Mouse (Mus musculus) hindbrain, embryonic 11.5 days (tissue): ENCODE measurements around the gene Slc7a1. TPM values are rescaled to one million over a fixed set of nuclear protein-coding genes. Genes with fewer than 3 reads are reported as not detected.

Experiments
- ATAC-seq: fragments of 200-750 bp; cut with Nextera tagmentation; 2 replicates; pipeline ENCODE4 v1.8.0; 2017; ENCODE audit warnings: mild to moderate bottlenecking, moderate TSS enrichment, moderate library complexity; ENCODE audit not compliant: low FRiP score
- DNase-seq: peaks from one replicate; pipeline ENCODE4 v3.0.0-alpha.2; 2015; ENCODE audit warnings: low spot score
- H3K27ac ChIP-seq: fragments of 300-500 bp; sonication (generic); 2 replicates; pipeline ENCODE4 v1.5.1; 2014; ENCODE audit warnings: mild to moderate bottlenecking, low read depth, low read length
- H3K27me3 ChIP-seq: fragments of 300-500 bp; sonication (generic); 2 replicates; pipeline ENCODE4 v1.6.1; 2014; ENCODE audit warnings: mild to moderate bottlenecking, low read length, moderate library complexity, mixed read lengths; ENCODE audit not compliant: control insufficient read depth, insufficient read depth
- H3K36me3 ChIP-seq: fragments of 300-500 bp; sonication (generic); 2 replicates; pipeline ENCODE4 v1.6.1; 2014; ENCODE audit warnings: mild to moderate bottlenecking, low read length, moderate library complexity, mixed read lengths; ENCODE audit not compliant: control insufficient read depth, insufficient read depth
- H3K4me1 ChIP-seq: fragments of 300-500 bp; sonication (generic); replicated peaks from 2 replicates; pipeline ENCODE4 v1.6.1; 2014; ENCODE audit warnings: low read length, mixed read lengths; ENCODE audit not compliant: control insufficient read depth, insufficient read depth
- H3K4me2 ChIP-seq: fragments of 300-500 bp; sonication (generic); replicated peaks from 2 replicates; pipeline ENCODE4 v1.6.1; 2014; ENCODE audit warnings: mild to moderate bottlenecking, low read depth, low read length
- H3K4me3 ChIP-seq: fragments of 300-500 bp; sonication (generic); 2 replicates; pipeline ENCODE4 v1.5.1; 2014; ENCODE audit warnings: low read depth, low read length
- H3K9ac ChIP-seq: fragments of 300-500 bp; sonication (generic); 2 replicates; pipeline ENCODE4 v1.6.1; 2014; ENCODE audit warnings: low read depth, low read length
- H3K9me3 ChIP-seq: fragments of 300-500 bp; sonication (generic); 2 replicates; pipeline ENCODE4 v1.6.1; 2016; ENCODE audit warnings: low read length; ENCODE audit not compliant: control insufficient read depth
- WGBS: fragments of 180-500 bp; shearing (Covaris S2); extraction: QIAGEN DNeasy Blood & Tissue Kit; methylation state at CpG from one replicate; pipeline ENCODE4 v1.1.7; 2014; 5-methylcytosine and 5-hydroxymethylcytosine counted together
- polyA plus RNA-seq: library from polyadenylated mRNA; unstranded; fragments of >200 nt; fragmentation: Nextera tagmentation; extraction: Ambion mirVana; gene quantifications from 2 replicates; pipeline ENCODE4 v1.2.1, GENCODE M21; 2014

The Slc7a1 gene
- 16.9 and 20.9 TPM in 2 replicates for polyA plus RNA-seq

DNA sequence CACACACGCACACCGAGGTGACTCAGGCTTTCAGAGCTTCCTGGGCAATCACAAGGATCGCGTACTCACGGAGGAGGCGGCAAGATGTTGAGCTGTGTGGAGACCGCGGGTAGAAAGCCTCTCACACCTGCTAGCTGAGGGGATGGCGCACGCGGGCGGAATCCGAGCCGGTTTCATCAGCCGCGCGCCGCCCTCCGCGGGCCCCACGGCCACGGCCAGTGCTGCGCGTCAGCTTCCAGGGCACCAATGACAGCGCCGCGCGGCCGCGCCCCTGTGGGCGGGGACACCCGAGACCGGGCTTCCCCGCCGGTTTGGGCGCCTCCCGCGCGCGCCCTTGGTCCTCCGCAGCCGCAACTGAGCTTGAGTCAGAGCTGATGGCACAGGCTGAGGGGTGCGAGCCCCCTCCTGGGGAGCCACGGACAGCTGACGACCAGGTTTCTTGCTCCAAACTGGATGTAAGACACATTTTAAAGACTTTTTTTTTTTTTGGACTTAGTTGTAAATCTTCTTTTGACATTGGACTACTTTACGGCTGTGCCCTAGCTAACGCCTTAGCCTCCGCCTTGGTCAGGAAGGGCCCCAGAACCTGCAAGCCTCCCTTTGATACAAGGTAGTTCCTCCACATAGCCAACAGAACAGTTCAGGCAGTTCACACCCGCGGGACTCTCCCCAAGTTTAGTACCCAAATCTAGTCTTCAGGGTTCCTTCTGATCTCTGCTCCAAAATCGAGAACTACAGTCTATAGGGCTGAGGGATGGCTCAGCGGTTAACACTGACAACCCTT, at the start of gene Slc7a1:
Gene Slc7a1 (minus strand): TSS at position 245 of the 784 bp plus-strand sequence.
- H3K4me2 ChIP-seq, result peak within 1 kb of the TSS; percentile 99
- H3K9ac ChIP-seq, result peak within 1 kb of the TSS; percentile 76
- H3K27me3 ChIP-seq, result no peaks in the 10 kb centered on the region
- ATAC-seq (peak; percentile 91), DNase-seq (peak; percentile 85)
- no peaks in the 10 kb centered on the region for H3K4me1 ChIP-seq
- H3K36me3 ChIP-seq, result no peaks in the 10 kb centered on the region
- H3K27ac ChIP-seq, result no peak within 1 kb of the TSS
- H3K4me3 ChIP-seq, result peak within 1 kb of the TSS; percentile 79
- 3% methylated on average over 46 of the region's 52 CpGs for WGBS
- H3K9me3 ChIP-seq, result no peaks in the 10 kb centered on the region

DNA sequence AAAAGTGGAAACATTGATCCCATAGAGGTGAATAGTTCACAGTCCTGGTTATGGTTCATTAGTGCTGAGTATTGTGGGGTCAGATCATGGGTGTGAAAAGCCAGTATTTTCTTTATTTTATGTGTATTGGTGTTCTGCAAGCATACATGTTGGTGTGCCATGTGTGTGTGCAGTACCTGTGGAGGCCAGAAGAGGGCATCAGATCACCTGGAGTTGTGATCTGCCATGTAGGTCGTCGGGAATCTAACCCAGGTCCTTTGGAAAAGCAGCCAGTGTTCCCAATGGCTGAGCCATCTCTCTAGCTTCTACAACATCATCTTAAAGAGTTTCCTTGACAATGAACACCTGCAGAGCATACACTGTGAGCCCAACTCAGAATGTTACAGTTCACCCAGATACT, 45.3 kb upstream of the Slc7a1 start:
- 80% methylated on average over 2 of the region's 2 CpGs for WGBS
- ATAC-seq, result no peak
- Histone ChIP-seq H3K4me2 (no peak overlapping the region), H3K27ac (no peak overlapping the region), H3K4me1 (no peaks in the 10 kb centered on the region), H3K9me3 (no peaks in the 10 kb centered on the region), H3K27me3 (no peaks in the 10 kb centered on the region), H3K9ac (no peak overlapping the region), H3K4me3 (no peak overlapping the region), H3K36me3 (no peaks in the 10 kb centered on the region)
- DNase-seq, result no peak

GRCm38 (mm10) chr5:148443734-148444133, 44.0 kb upstream of the Slc7a1 start:
- no peak overlapping the region for H3K4me3 ChIP-seq
- no peaks in the 10 kb centered on the region for H3K4me1 ChIP-seq
- DNase-seq (no peak), ATAC-seq (no peak)
- no peaks in the 10 kb centered on the region for H3K9me3 ChIP-seq
- H3K27me3 ChIP-seq, result no peaks in the 10 kb centered on the region
- no peak overlapping the region for H3K4me2 ChIP-seq
- 80% methylated on average over 5 of the region's 5 CpGs for WGBS
- no peaks in the 10 kb centered on the region for H3K36me3 ChIP-seq
- H3K9ac ChIP-seq, result no peak overlapping the region
- no peak overlapping the region for H3K27ac ChIP-seq

DNA sequence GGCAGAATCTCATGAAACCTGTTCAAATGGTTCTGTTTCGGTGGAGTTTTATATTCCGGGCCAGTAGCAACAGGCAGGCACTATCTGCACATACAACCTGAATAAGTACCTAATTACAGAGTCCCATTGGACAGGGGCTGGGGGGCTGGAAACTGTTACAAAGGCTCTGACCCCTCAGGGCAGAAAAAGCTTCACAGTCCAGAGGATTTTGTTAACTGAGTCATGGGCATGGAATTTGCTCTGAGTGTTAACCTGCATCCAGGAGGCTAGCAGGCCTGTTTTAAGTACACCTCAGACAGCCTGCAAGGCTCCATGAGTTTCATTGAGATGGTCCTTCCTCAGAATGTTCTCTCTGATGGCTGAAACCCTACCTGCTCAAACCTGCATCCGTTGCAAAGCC, 36.0 kb upstream of the Slc7a1 start:
- no peak for DNase-seq
- 75% methylated on average over 3 of the region's 3 CpGs for WGBS
- no peak overlapping the region for H3K27ac ChIP-seq

DNA sequence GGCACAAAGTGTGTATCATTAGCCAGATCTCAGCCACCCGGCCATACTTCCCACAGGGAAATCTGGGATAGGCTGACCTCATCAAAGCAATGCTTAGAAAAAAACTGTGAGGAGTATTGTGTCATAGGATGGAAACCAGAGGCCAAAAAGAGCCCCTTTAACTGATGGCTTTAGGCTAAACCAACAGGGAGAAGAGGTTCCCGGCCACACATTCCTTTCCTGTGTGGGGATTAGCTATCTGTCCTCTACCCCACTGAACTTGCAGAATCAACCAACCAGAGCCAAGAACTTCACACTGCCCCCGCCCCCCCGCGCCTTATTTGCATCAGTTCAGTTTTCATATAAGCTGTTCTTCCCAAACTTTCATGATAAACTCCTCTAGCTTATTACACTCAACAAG, 32.4 kb upstream of the Slc7a1 start:
- Histone ChIP-seq H3K4me2 (no peak overlapping the region), H3K27me3 (no peaks in the 10 kb centered on the region), H3K4me3 (no peak overlapping the region), H3K9me3 (no peaks in the 10 kb centered on the region), H3K9ac (no peak overlapping the region), H3K4me1 (no peaks in the 10 kb centered on the region), H3K36me3 (no peaks in the 10 kb centered on the region), H3K27ac (no peak overlapping the region)
- WGBS, result 85% methylated on average over 5 of the region's 5 CpGs
- ATAC-seq, result no peak
- DNase-seq, result no peak

More for the DNA sequence above, 36.0 kb upstream of the Slc7a1 start:
- Histone ChIP-seq H3K4me1 (no peaks in the 10 kb centered on the region), H3K9me3 (no peaks in the 10 kb centered on the region), H3K27me3 (no peaks in the 10 kb centered on the region), H3K4me3 (no peak overlapping the region), H3K9ac (no peak overlapping the region), H3K36me3 (no peaks in the 10 kb centered on the region), H3K4me2 (no peak overlapping the region)
- no peak for ATAC-seq

- H3K27ac ChIP-seq, result no peak overlapping the region
- DNase-seq (no peak), ATAC-seq (no peak)
- no peaks in the 10 kb centered on the region for H3K36me3 ChIP-seq
- H3K4me2 ChIP-seq, result no peak overlapping the region
- H3K4me1 ChIP-seq, result no peaks in the 10 kb centered on the region
- H3K4me3 ChIP-seq, result no peak overlapping the region
- H3K9ac ChIP-seq, result no peak overlapping the region
- WGBS, result 85% methylated on average over 4 of the region's 4 CpGs
- no peaks in the 10 kb centered on the region for H3K27me3 ChIP-seq
- no peaks in the 10 kb centered on the region for H3K9me3 ChIP-seq
Observed at GRCm38 (mm10) chr5:148428846-148429245, 29.1 kb upstream of the Slc7a1 start.

- Histone ChIP-seq H3K36me3 (no peaks in the 10 kb centered on the region), H3K27me3 (no peaks in the 10 kb centered on the region), H3K4me3 (no peak overlapping the region), H3K4me1 (no peaks in the 10 kb centered on the region), H3K4me2 (no peak overlapping the region), H3K9me3 (no peaks in the 10 kb centered on the region), H3K27ac (no peak overlapping the region), H3K9ac (no peak overlapping the region)
- DNase-seq (no peak), ATAC-seq (no peak)
- 89% methylated on average over 6 of the region's 6 CpGs for WGBS
Observed at GRCm38 (mm10) chr5:148425136-148425535, 25.4 kb upstream of the Slc7a1 start.

GRCm38 (mm10) chr5:148421326-148421725, 21.6 kb upstream of the Slc7a1 start:
- no peak for DNase-seq
- no peaks in the 10 kb centered on the region for H3K27me3 ChIP-seq
- no peaks in the 10 kb centered on the region for H3K4me1 ChIP-seq
- no peaks in the 10 kb centered on the region for H3K9me3 ChIP-seq
- 60% methylated on average over 2 of the region's 2 CpGs for WGBS
- H3K4me2 ChIP-seq, result no peak overlapping the region
- no peak overlapping the region for H3K9ac ChIP-seq
- no peak overlapping the region for H3K27ac ChIP-seq
- ATAC-seq, result no peak
- no peaks in the 10 kb centered on the region for H3K36me3 ChIP-seq
- no peak overlapping the region for H3K4me3 ChIP-seq

DNA sequence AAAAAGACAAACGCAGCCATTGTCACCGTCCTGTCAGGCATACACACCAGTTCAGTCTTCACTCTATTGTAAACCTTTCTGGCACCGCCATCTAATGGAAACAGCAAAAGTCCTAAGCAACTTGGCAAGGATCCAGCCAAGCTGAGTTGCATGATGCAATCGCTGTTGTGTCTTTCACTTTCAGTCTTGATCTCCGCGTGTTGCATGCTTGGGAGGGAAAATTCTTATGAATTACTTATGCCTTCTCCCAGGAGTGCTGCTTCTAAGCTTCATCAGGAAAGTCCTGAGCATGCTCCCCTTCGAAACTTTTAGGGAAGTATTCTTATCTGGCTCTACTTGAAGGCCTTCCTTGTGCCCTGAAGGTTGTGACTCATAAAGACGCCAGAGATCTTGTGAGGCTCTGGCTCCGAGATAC, 19.4 kb upstream of the Slc7a1 start:
- Histone ChIP-seq H3K27me3 (no peaks in the 10 kb centered on the region; the same call in 1 of the 2 replicates), H3K4me1 (no peaks in the 10 kb centered on the region), H3K9ac (no peak overlapping the region), H3K9me3 (no peaks in the 10 kb centered on the region), H3K36me3 (no peaks in the 10 kb centered on the region), H3K4me2 (no peak overlapping the region), H3K4me3 (no peak overlapping the region), H3K27ac (no peak overlapping the region)
- DNase-seq (no peak), ATAC-seq (no peak)
- WGBS, result 81% methylated on average over 9 of the region's 9 CpGs
